Mouse (Mus musculus) bone marrow, adult 2 months (tissue): ENCODE results near the gene Fgd6. TPM values are rescaled to one million over a fixed set of nuclear protein-coding genes. Genes with fewer than 3 reads are reported as not detected.

Source experiments
- H3K27ac ChIP-seq: fragments of 200-500 bp; 2 replicates; pipeline ENCODE4 v1.5.1; 2012; ENCODE audit warnings: low read depth, mild to moderate bottlenecking, control low read depth, inconsistent platforms, low read length; ENCODE audit not compliant: control insufficient read depth, poor library complexity, insufficient read depth
- H3K4me1 ChIP-seq: fragments of 200-500 bp; 2 replicates; pipeline ENCODE4 v1.6.1; 2011; ENCODE audit warnings: low read length; ENCODE audit not compliant: control insufficient read depth, insufficient read depth
- H3K4me3 ChIP-seq: fragments of 200-500 bp; replicated peaks from 2 replicates; pipeline ENCODE3; 2011; ENCODE audit warnings: mild to moderate bottlenecking, low read depth, low read length, control low read depth; ENCODE audit not compliant: control insufficient read depth
- CTCF ChIP-seq: fragments of 200-500 bp; IDR thresholded peaks from 2 replicates; pipeline ENCODE4 v1.5.1; 2011; ENCODE audit warnings: low read length, control low read depth; ENCODE audit not compliant: control insufficient read depth, insufficient read depth
- POLR2A ChIP-seq: fragments of 200-500 bp; IDR thresholded peaks from 2 replicates; pipeline ENCODE4 v1.6.1; 2011; ENCODE audit warnings: low read depth, mild to moderate bottlenecking, control low read depth, low read length, borderline replicate concordance; ENCODE audit not compliant: control insufficient read depth
- WGBS: fragments of 180-500 bp; shearing (Covaris S2); methylation state at CpG from one replicate; pipeline ENCODE4 v1.1.7; 2018; 5-methylcytosine and 5-hydroxymethylcytosine counted together
- polyA plus RNA-seq: library from polyadenylated mRNA; stranded (reverse); fragments of >200 nt; gene quantifications from 2 replicates; pipeline ENCODE4 v1.2.4, GENCODE M21; 2011; ENCODE audit warnings: low replicate concordance; ENCODE audit not compliant: missing spikeins, insufficient read depth, insufficient read length

The Fgd6 gene
- polyA plus RNA-seq, 1 experiment, result 4.0 TPM

- 3% methylated on average over 30 of the region's 30 CpGs for WGBS
- TF ChIP-seq CTCF (no peak), POLR2A (no peak)
- peak overlapping the region; percentile 87 for H3K4me3 ChIP-seq
- H3K4me1 ChIP-seq, result no peaks in the 10 kb centered on the region; the same call in none of the 2 replicates
- peak overlapping the region; percentile 24; the same call in 1 of the 2 replicates for H3K27ac ChIP-seq
Measured at GRCm38 (mm10) chr10:94034876-94035657, 734 bp upstream of the Fgd6 start.

GRCm38 (mm10) chr10:94036375-94036758, 566 bp downstream of the Fgd6 start:
- no peak for TF ChIP-seq POLR2A
- TF ChIP-seq CTCF, result no peak
- peak overlapping the region; percentile 84 for H3K27ac ChIP-seq
- under 1% methylated on average over 32 of the region's 32 CpGs for WGBS

DNA sequence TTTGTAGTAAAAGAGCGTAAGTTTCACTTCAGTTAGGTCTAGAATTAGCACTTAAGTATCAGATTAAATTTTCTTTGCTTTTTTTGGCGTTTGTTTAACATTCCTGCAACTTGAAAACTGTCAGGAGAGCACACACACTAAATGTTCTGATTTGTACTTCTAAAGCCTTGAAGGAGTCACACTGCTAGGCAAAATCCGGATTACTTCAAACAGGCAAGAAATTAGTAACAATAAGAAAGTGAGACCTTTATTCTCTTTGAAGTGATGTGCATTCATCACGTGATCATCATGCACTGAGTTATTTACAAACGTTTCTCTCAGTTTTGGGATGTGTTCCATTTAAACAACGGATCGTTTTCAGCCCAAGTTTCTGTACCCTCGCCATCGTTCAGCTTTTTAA, 1.4 kb downstream of the Fgd6 start:
- H3K4me1 ChIP-seq, result no peaks in the 10 kb centered on the region; the same call in none of the 2 replicates
- no peak for TF ChIP-seq POLR2A
- no peak overlapping the region for H3K4me3 ChIP-seq
- 28% methylated on average over 9 of the region's 9 CpGs for WGBS
- no peak overlapping the region for H3K27ac ChIP-seq

More at GRCm38 (mm10) chr10:94036375-94036758, 566 bp downstream of the Fgd6 start:
- Histone ChIP-seq H3K4me3 (peak overlapping the region; percentile 97), H3K4me1 (no peaks in the 10 kb centered on the region; the same call in none of the 2 replicates)

- WGBS, result 14% methylated on average over 4 of the region's 4 CpGs
- TF ChIP-seq POLR2A, result no peak
- TF ChIP-seq CTCF, result no peak
- no peak overlapping the region for H3K27ac ChIP-seq
- H3K4me3 ChIP-seq, result no peak overlapping the region
- no peaks in the 10 kb centered on the region; the same call in none of the 2 replicates for H3K4me1 ChIP-seq
Measured at GRCm38 (mm10) chr10:94037596-94037995, 1.8 kb downstream of the Fgd6 start.

DNA sequence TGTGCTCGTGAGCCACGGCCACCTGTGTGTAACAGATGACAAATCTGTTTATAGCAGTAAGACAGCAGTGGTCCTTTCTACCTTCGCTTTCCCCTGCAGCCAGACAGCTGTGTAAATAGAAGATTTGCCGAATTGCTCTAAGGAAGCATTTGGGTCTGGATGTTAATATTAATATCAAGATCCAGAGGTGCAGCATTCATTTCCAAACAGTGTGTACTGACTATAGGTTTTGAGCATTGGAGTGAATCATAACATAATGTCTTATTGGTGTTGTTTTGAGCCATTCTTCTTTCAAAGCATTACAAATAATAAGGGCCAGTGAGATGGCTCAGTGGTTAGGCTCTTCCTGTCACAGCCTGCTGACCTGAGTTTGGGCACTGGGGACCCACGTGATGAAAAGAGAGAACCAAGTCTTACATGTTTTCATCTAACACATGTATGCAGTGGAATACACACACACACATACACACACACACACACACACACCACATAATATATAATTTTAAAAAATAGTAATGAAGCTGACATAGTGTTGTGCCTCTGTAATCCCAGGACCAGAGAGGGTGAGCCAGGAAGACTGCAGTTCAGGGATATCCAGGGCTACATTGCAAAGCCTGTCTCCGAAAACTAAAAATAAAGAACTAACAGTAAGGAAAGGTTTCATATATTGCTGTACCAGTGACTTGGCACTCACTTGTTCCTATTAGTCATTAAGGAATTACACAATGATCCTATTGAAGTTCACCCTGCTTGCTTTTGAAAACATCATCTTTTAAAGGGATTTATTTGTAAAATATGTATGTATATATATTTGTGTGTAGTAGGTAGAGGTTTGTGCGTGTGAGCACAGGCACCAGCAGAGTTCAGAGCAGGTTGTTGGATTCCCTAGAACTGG, 2.8 kb downstream of the Fgd6 start:
- WGBS, result 62% methylated on average over 7 of the region's 7 CpGs
- TF ChIP-seq POLR2A (no peak), CTCF (no peak)
- H3K4me3 ChIP-seq, result no peak overlapping the region

DNA sequence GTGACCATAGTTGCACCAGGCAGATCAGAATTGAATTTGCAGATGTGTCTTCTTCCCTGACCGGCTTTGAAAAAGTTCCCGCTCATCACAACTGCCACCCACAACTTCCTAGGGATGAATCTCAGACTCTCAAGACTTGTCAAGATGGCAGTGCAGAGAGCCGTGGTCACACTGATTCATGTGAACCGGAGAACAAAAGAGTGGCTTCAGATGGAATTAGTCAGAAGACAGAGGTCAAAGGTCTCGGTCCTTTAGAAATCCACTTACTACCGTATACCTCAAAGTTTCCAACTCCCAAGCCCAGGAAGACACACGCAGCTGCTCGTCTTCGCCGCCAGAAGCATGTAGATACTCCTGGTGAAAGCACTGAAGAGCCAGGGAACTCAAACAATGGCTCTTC, 8.1 kb downstream of the Fgd6 start:
- WGBS, result 91% methylated on average over 10 of the region's 10 CpGs
- 0 out of 2 replicates have a peak, but pooled peaks cover 1% of the 10 kb centered on the region for H3K4me1 ChIP-seq
- no peak overlapping the region for H3K4me3 ChIP-seq
- TF ChIP-seq CTCF (no peak), POLR2A (no peak)
- no peak overlapping the region for H3K27ac ChIP-seq

More for the DNA sequence above, 2.8 kb downstream of the Fgd6 start:
- Histone ChIP-seq H3K27ac (no peak overlapping the region), H3K4me1 (no peaks in the 10 kb centered on the region; the same call in none of the 2 replicates)

GRCm38 (mm10) chr10:94045301-94045700, 9.5 kb downstream of the Fgd6 start:
- TF ChIP-seq CTCF (no peak), POLR2A (no peak)
- Histone ChIP-seq H3K4me3 (no peak overlapping the region), H3K27ac (no peak overlapping the region), H3K4me1 (peaks cover 2% of the 10 kb centered on the region; the same call in 1 of the 2 replicates)
- 91% methylated on average over 13 of the region's 13 CpGs for WGBS

DNA sequence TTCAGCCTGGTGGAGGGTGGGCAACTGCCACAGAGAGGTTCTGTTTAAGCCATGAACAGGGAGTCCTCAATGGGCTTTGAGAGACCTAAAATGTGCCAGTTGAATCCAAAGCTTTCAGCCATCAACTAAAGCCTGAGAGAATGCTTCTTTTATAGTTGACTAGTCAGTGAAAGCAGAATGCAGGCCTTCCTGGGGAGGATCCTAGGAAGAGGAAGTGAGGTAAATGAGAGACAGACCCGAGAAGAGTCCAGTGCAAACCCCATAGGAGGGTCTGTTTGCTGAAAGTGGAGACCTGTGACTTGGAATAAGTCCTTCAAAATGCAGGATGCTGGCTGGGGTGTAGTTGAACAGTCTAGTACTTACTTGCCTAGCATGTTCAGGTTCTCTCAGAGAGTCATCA, 11.2 kb downstream of the Fgd6 start:
- Histone ChIP-seq H3K27ac (no peak overlapping the region), H3K4me3 (no peak overlapping the region), H3K4me1 (peaks cover 2% of the 10 kb centered on the region; the same call in 1 of the 2 replicates)
- WGBS, result 7% methylated on average over 1 of the region's 1 CpGs
- TF ChIP-seq POLR2A (no peak), CTCF (no peak)
